Mouse (Mus musculus) Patski (cell line): Measurements from ENCODE around the gene Cenpo. TPM values are rescaled to one million over a fixed set of nuclear protein-coding genes. Genes with fewer than 3 reads are reported as not detected.

ENCODE experiments used
- ATAC-seq: fragments of 100-300 bp; one replicate; pipeline ENCODE4 v1.8.0; 2021
- CTCF ChIA-PET: fragments of 350-600 bp; sonication (Branson Sonifier 250); formaldehyde crosslinking; loops from one replicate; lab custom pipeline; 2022; ENCODE audit warnings: inconsistent platforms; lab: Charles Lee
- POLR2A ChIA-PET: fragments of 350-600 bp; sonication (Branson Sonifier 250); formaldehyde crosslinking; loops from one replicate; lab custom pipeline; 2022; ENCODE audit warnings: antibody characterized with exemption, inconsistent platforms; lab: Charles Lee
- DNase-seq: peaks from one replicate; pipeline ENCODE4 v3.0.0-alpha.2; 2011; ENCODE audit warnings: low read depth, low spot score
- H3K27me3 ChIP-seq: fragments of 371-371 bp; one replicate; pipeline ENCODE4 v1.5.1; 2021
- CTCF ChIP-seq: fragments of 100-300 bp; IDR thresholded peaks from one replicate; pipeline ENCODE4 v1.5.1; 2021
- in situ Hi-C: fragments of 300-500 bp; cut with MboI; formaldehyde crosslinking; loops from 3 replicates; pipeline ENCODE4 v1.11.1; 2018; ENCODE audit warnings: low pct_unique_long_range_greater_than_20kb, mixed read lengths
- polyA plus RNA-seq: library from polyadenylated mRNA; unstranded; gene quantifications from one replicate; pipeline ENCODE4 v1.2.3, GENCODE M21; 2021

Gene Cenpo
- polyA plus RNA-seq, 1 experiment from 2014 or later, result 11.0 TPM

DNA sequence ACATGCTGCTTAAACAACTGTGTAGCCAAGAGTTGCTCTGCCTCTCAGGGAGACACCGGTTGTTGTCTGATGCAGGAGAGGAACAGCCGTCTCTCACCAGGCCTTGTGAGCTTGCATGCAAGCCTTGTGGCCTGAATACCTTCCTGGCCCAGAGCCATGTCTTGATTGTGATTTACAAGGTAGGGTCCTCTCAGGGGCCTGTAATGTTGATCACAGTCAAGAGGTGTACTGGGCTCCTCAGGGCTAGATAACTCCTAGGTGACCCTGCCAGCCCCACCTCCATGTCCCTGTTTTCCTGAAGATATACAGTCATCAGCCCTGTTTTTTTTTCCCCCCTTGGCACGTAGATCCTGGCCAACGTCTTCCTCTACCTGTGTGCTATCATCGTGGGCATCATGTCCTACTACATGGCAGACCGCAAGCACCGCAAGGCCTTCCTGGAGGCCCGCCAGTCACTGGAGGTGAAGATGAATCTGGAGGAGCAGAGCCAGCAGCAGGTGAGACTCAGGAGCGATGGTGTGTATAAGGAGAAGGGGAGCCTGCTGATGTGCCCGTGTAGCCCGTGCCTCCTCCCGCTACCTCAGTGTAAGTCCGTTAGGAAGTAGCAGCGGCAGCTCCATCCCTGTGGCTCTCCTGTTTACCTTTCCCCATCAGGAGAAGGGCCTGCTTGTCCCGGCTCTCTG, 60.8 kb downstream of the Cenpo start:
- peaks cover 4% of the 10 kb centered on the region for H3K27me3 ChIP-seq
- ChIA-PET POLR2A (no interaction called here), CTCF (no interaction called here)
- no peak for TF ChIP-seq CTCF
- DNase-seq, result no peak
- in situ Hi-C loops, result no loop called here
- no peak for ATAC-seq

DNA sequence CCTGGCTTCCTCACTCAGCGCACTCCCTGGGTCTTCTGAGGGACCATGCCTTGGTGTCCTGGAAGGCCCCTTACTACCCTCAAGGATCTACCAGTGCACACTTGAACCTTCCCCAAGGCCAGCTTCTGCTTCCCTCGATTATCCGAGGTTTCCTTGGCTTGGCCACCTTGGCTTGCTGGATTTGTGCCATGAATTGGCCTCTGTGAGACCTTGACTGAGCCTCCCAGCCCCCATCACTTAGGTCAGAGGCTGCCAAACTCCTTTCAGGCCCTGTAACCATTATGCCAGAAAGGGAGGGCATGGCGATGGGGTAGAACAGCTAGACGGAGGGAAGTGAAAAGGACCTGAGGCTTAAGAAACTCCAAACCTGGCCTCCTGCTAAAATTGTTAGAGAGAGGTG, 64.5 kb downstream of the Cenpo start:
- POLR2A ChIA-PET, result no interaction called here
- in situ Hi-C loops, result no loop called here
- CTCF ChIA-PET, result no interaction called here
- DNase-seq (no peak), ATAC-seq (no peak)
- H3K27me3 ChIP-seq, result no peaks in the 10 kb centered on the region
- no peak for TF ChIP-seq CTCF

DNA sequence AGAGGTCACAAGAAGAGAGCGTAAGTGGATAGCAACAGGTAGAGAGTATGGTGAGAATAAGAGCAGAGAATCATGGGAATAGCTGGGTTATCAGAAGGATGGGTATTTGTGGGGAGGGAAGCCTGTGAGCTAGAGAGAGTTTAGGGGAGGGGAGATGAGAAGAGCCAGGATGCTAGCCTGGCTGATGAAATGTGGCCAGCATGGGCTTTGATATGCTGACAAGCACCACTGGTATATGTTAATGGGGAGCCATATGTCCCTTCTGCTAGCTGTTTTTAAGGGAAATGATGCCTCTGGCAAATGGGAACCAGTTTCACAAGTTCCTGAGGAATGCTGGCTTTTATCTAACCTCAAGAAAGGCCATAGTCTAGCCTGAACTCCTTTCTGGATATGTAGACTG, 65.0 kb downstream of the Cenpo start:
- no peak for ATAC-seq
- POLR2A ChIA-PET, result no interaction called here
- in situ Hi-C loops, result no loop called here

DNA sequence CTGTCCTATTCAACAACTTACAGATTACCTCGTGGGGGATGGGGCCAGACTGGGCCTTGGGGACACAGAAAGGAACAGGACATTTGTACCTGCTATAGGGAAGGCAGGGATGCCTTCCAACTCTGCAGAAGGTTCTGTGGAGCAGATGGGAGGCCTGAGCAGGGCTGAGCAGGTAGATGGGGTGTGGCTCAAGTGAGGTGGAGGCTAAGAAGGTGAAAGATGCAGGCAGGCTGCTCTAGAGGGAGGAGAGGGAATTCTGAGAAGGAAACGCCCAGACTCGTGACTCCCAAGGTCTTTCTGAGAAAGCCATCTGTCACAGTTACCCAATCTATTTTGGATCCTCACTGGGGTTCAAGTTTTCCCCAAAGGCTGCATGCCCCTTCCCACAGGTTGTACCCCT, 67.1 kb downstream of the Cenpo start:
- H3K27me3 ChIP-seq, result no peaks in the 10 kb centered on the region
- DNase-seq (no peak), ATAC-seq (no peak)
- ChIA-PET POLR2A (no interaction called here), CTCF (no interaction called here)
- in situ Hi-C loops, result no loop called here
- TF ChIP-seq CTCF, result no peak

More for the DNA sequence above, 65.0 kb downstream of the Cenpo start:
- TF ChIP-seq CTCF, result no peak
- CTCF ChIA-PET, result no interaction called here
- no peak for DNase-seq
- H3K27me3 ChIP-seq, result no peaks in the 10 kb centered on the region

DNA sequence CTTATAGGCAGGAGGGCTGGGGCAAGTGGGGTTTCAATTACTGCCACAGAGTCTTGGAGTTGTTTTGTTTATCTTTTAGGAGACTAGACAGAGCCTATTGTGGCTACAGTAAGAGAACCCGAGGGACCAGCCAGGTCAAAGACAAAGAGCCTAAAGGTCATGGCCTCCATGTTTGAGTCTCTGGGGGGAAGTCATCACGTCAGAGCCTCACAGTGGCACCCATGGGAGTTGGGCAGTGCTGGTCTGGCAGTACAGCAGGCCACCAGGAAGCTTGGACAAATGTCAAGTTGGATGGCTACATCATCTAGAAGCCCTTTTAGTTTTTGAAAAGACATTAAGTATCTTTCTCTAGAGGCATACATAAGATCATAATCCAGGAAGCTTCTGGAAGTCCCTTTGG, 71.2 kb downstream of the Cenpo start:
- no peak for ATAC-seq
- CTCF ChIA-PET, result interaction anchor here (1.9 kb wide), 1 partner anchor 55 kb away, joined by 4 read pairs; no protein-coding TSS in a partner anchor
- DNase-seq, result no peak
- no peaks in the 10 kb centered on the region for H3K27me3 ChIP-seq
- TF ChIP-seq CTCF, result no peak
- POLR2A ChIA-PET, result no interaction called here
- in situ Hi-C loops, result no loop called here

DNA sequence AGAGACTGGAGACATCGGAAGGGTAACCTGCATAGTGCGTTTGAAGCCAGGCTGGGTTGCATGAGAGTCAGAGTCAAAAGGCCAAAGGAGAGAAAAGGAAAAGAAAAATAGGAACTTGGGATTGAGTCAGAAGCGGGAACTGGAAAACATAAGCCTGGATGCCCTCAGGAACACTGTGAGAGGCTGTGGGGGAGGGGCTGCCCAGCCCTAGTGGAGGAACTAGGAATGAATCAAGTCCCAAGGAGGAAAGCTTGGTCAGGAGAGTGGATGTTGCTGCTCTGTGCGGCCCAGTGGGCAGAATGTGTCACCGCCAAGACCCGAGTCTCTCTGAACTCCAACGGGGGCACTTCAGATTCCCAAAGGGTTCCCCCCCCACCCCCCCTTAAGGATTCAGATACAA, 73.8 kb downstream of the Cenpo start:
- in situ Hi-C loops, result no loop called here
- DNase-seq (no peak), ATAC-seq (no peak)
- no peaks in the 10 kb centered on the region for H3K27me3 ChIP-seq
- CTCF ChIA-PET, result no interaction called here
- POLR2A ChIA-PET, result no interaction called here
- no peak for TF ChIP-seq CTCF

DNA sequence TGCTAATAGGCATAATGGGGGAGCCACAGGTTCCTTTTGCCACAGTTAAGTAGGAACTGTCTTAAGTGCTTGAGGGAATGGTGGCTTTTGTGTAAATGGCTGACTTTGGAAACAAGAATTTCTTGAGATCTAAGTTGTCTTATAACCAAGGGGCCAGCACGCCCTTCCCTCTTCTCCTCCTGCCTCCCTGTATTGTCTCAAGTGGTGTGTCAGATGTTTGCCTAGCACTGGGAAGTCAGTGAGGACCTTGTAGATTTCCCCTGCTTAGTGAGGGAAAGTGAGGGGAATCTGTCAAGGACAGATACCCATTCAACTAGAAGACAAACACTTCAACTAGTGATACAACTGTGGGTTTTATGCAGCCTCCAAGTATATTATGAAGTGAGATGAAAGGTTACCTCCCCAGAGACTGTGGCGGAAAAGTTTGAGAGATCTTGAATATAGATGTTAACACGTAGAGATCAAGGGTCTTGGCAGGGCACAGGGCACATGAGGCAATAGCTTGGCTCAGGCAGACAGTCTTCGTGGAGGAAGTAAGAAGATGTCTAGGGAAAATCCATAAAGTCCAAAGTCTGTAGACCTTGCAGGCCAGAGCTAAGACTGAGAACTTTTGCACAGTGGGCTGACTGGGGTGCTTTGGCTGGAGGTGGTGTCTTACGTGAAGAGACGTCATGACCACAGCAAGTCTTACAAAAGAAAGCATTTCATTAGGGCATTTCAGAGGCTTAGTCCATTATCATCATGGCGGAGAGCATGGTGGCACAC, 75.0 kb downstream of the Cenpo start:
- ATAC-seq (no peak), DNase-seq (no peak)
- in situ Hi-C loops, result no loop called here
- no peaks in the 10 kb centered on the region for H3K27me3 ChIP-seq
- TF ChIP-seq CTCF, result no peak
- POLR2A ChIA-PET, result no interaction called here
- CTCF ChIA-PET, result no interaction called here

DNA sequence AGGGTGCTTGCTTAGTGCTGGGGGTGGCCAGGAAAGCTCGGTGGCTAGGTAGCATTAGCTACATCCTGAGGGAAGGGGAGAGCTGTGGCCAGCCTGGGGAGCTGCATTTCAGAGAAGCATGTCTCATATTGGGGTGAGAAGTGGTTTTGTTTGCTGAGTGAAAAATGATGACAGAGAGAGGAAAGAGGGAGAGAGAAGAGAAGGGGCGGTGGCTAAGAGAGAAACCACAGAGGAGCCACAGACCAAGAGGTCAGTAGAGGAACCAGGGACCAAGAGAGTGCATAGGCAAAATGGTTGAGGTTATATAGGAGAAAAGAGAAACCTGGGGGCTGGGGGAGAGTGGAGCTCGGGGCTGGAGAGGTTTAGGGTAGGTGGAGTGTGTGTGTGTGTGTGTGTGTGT, 75.9 kb downstream of the Cenpo start:
- ATAC-seq (no peak), DNase-seq (no peak)
- CTCF ChIA-PET, result no interaction called here
- TF ChIP-seq CTCF, result no peak
- in situ Hi-C loops, result no loop called here
- POLR2A ChIA-PET, result no interaction called here
- no peaks in the 10 kb centered on the region for H3K27me3 ChIP-seq

DNA sequence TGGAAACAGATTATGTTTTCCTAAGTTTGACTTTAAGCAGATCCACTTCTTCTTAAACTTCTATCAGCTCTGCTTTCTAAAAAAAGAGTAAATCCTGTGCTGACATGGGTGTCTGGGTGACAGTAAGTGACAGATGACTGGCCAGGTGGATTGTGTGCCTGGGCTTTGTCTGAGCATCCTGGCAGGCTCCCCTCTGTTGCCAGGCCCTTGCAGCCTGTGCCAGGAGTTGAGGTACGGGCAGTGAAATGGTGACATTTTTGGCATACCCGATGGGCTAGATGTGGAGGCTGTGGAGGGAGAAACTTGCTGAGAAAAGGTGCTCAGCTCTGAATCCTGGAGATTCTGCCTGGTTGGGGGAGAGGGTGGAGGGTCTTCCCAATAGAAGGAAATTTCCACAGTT, 76.6 kb downstream of the Cenpo start:
- TF ChIP-seq CTCF, result no peak
- no peak for DNase-seq
- ChIA-PET POLR2A (no interaction called here), CTCF (no interaction called here)
- no peak for ATAC-seq
- in situ Hi-C loops, result no loop called here
- no peaks in the 10 kb centered on the region for H3K27me3 ChIP-seq

DNA sequence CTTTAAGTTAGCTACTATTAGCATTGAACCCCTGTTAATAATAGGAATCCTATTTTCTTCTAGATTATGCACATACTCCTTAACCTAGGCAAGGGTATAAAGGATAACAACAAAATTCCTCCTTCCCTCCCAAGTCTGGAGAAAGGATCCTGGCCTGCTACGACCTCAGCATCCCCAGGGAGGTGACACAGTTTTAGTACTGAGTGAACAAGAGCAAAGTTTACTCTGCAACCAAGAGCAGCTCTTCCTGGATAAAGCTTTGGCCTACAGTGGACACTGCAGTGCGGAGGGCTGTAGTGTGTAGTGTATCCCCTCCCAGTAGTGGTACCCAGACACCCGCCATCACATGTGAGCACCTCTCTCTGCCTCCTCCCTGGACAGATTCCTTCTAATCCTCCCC, 82.1 kb downstream of the Cenpo start:
- ATAC-seq (no peak), DNase-seq (no peak)
- ChIA-PET POLR2A (no interaction called here), CTCF (no interaction called here)
- TF ChIP-seq CTCF, result no peak
- in situ Hi-C loops, result no loop called here
- no peaks in the 10 kb centered on the region for H3K27me3 ChIP-seq

DNA sequence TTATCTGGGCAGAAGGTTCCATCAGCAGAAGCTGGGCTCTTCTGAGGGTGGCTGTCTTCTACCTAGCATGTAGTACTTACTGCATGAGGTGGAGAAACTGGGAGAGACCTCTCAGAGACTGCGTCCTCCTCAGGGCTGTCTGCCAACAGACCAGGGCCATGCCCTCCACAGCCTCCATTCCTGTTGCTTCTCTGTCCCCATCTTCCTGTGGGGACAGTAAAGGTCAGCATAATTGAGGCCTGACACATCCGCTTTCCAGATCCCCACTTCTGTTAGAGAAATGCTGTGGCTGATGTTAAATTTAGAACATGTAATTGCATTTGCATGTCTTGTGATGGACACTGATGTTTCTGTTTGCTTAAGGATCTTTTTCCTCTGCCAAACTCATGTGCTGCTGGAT, 83.2 kb downstream of the Cenpo start:
- CTCF ChIA-PET, result no interaction called here
- no peak for TF ChIP-seq CTCF
- POLR2A ChIA-PET, result no interaction called here

More for the DNA sequence above, 83.2 kb downstream of the Cenpo start:
- DNase-seq (no peak), ATAC-seq (no peak)
- H3K27me3 ChIP-seq, result no peaks in the 10 kb centered on the region
- in situ Hi-C loops, result no loop called here

Other genes starting within 250 kb of the Cenpo start
- gene Efr3b, start 195.4 kb downstream of the Cenpo start, polyA plus RNA-seq, result 0.10 TPM
- 9.3 TPM for gene Dnajc27, start 151.7 kb downstream of the Cenpo start, polyA plus RNA-seq
- 1.6 TPM for gene Adcy3, start 101.2 kb downstream of the Cenpo start, polyA plus RNA-seq
- 5.9 TPM for gene Ptrhd1, start 267 bp downstream of the Cenpo start, polyA plus RNA-seq
- gene Ncoa1, start 242.9 kb upstream of the Cenpo start, polyA plus RNA-seq, result 21.9 TPM